Mouse (Mus musculus) embryonic facial prominence, embryonic 13.5 days (tissue): ENCODE measurements around the gene Zfp868. TPM values are rescaled to one million over a fixed set of nuclear protein-coding genes. Genes with fewer than 3 reads are reported as not detected.
A peak's percentile ranks its signal among the peaks of the same experiment; 100 is the strongest.
"Not testable (repeated sequence)": the region's sequence is repeated elsewhere in the genome, so short reads cannot be mapped to it uniquely, and the experiment has no call there.

ENCODE experiments used
- ATAC-seq: fragments of 200-750 bp; cut with Nextera tagmentation; 2 replicates; pipeline ENCODE4 v1.8.0; 2017; ENCODE audit warnings: low read depth; ENCODE audit not compliant: insufficient number of reproducible peaks, insufficient read depth, low FRiP score, low TSS enrichment
- H3K27ac ChIP-seq: fragments of 300-500 bp; sonication (generic); 2 replicates; pipeline ENCODE4 v1.5.1; 2015; ENCODE audit warnings: moderate library complexity, mild to moderate bottlenecking, inconsistent platforms
- H3K27me3 ChIP-seq: fragments of 300-500 bp; sonication (generic); 2 replicates; pipeline ENCODE4 v1.6.1; 2015; ENCODE audit warnings: mild to moderate bottlenecking, inconsistent platforms
- H3K36me3 ChIP-seq: fragments of 300-500 bp; sonication (generic); 2 replicates; pipeline ENCODE4 v1.6.1; 2015; ENCODE audit warnings: mild to moderate bottlenecking, inconsistent platforms
- H3K4me1 ChIP-seq: fragments of 300-500 bp; sonication (generic); 2 replicates; pipeline ENCODE4 v1.6.1; 2015; ENCODE audit warnings: inconsistent platforms
- H3K4me2 ChIP-seq: fragments of 300-500 bp; sonication (generic); 2 replicates; pipeline ENCODE4 v1.6.1; 2015; ENCODE audit warnings: moderate library complexity, mild to moderate bottlenecking, inconsistent platforms
- H3K4me3 ChIP-seq: fragments of 300-500 bp; sonication (generic); 2 replicates; pipeline ENCODE4 v1.5.1; 2015; ENCODE audit warnings: mild to moderate bottlenecking, inconsistent platforms
- H3K9ac ChIP-seq: fragments of 300-500 bp; sonication (generic); 2 replicates; pipeline ENCODE4 v1.6.1; 2015; ENCODE audit warnings: mild to moderate bottlenecking, inconsistent platforms
- H3K9me3 ChIP-seq: fragments of 300-500 bp; sonication (generic); 2 replicates; pipeline ENCODE4 v1.6.1; 2016; ENCODE audit warnings: inconsistent platforms
- WGBS: fragments of 180-500 bp; shearing (Covaris S2); methylation state at CpG from one replicate; pipeline ENCODE4 v1.1.7; 2015; ENCODE audit warnings: mixed read lengths; 5-methylcytosine and 5-hydroxymethylcytosine counted together
- polyA plus RNA-seq: library from polyadenylated mRNA; unstranded; fragments of >200 nt; fragmentation: Nextera tagmentation; extraction: Ambion mirVana; gene quantifications from 2 replicates; pipeline ENCODE4 v1.2.1, GENCODE M21; 2015

The Zfp868 gene
- 27.6 and 30.4 TPM in 2 replicates for polyA plus RNA-seq

DNA sequence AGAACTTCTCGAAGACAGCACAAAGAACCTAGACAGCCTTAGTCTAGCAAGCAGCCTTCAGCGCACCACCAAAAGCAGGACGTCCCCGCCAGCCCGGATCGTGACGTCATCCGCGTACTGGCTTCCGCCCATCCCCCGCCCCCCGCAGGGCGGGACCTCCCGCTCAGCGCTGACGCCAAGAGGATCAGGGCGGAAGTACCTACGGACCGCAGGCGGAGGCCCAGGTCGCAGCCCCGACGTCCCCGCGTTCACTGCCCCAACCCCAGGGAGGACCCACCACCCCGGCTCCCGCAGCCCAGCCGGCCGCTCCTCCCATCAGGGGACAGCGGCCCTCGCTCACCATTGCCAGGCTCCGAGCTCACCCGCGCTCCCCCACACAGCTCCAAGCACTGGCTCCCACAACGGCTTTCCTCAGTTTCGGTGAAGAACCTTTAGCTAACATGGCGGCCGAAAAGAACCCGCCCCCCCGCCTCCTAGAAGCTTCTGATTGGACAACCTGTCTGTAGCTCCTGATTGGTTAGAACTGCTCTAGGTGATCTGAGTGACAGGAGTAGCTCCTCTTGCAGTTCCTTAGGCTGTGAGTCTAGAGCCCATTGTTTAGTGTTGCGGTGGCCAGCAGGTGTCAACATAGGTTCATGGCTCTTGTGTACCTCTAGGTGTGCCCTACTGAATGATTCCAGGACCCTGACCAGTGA lies at the start of gene Zfp868:
Gene Zfp868, minus strand, starts transcription at position 454 of the 695 bp plus-strand sequence.
- H3K4me3 ChIP-seq = peak within 1 kb of the TSS; percentile 76
- no peaks in the 10 kb centered on the region for H3K9me3 ChIP-seq
- peaks cover 11% of the 10 kb centered on the region for H3K4me1 ChIP-seq
- H3K4me2 ChIP-seq = peak within 1 kb of the TSS; percentile 60
- WGBS = under 1% methylated on average over 41 of the region's 41 CpGs
- peak within 1 kb of the TSS; percentile 94 for H3K9ac ChIP-seq
- peak within 1 kb of the TSS; percentile 98 for H3K27ac ChIP-seq
- peak; percentile 100 for ATAC-seq
- H3K27me3 ChIP-seq = no peaks in the 10 kb centered on the region
- no peaks in the 10 kb centered on the region for H3K36me3 ChIP-seq

DNA sequence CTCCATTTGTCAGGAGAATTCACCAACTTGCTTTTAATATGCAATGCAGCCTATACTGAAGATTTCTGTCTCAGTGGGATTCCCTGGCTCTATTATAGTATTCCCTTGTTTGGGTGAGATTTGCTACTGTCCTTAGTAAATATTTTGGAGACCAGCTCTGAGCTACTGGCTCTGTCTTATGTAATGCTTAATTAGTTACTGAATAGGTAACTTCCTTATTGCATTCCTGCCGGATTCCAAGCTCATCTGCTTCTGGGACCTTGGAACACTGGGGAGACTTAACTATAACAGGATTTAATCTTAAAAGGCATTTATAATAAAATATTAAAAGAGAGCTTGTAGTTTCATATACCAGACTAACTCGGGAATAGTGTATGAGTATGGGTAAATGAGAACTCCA lies 39.7 kb upstream of the Zfp868 start:
- not testable (repeated sequence) for H3K9ac ChIP-seq, H3K4me1 ChIP-seq, H3K27me3 ChIP-seq, ATAC-seq, H3K4me2 ChIP-seq, H3K27ac ChIP-seq, H3K4me3 ChIP-seq
- H3K36me3 ChIP-seq = peaks cover 32% of the 10 kb centered on the region
- peaks cover 10% of the 10 kb centered on the region; the same call in 1 of the 2 replicates for H3K9me3 ChIP-seq
- WGBS = 73% methylated on average over 2 of the region's 2 CpGs

DNA sequence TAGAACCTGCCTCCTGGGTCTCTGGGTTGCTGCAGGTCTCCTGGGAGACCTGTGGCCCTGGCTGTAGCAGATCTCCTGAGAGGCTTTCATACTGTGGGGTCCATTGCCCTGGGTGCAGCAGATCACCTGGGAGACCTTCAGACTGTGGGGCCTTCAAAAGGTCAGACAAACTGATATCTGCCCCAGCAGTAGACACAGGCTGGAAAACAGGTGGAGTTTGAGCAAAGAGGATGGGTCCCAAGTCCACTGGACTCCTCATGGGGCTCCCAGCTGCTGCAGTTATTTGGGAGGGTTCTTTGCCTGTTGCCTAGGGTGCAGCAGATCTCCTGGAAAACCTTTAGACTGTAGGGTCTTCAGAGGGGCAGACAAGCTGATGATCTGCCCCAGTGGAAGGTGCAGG lies 35.9 kb upstream of the Zfp868 start:
- no peak overlapping the region for H3K9ac ChIP-seq
- peaks cover 7% of the 10 kb centered on the region for H3K9me3 ChIP-seq
- no peak overlapping the region for H3K4me3 ChIP-seq
- no peaks in the 10 kb centered on the region for H3K27me3 ChIP-seq
- no peak overlapping the region for H3K27ac ChIP-seq
- ATAC-seq = no peak
- H3K4me2 ChIP-seq = no peak overlapping the region
- H3K4me1 ChIP-seq = no peaks in the 10 kb centered on the region
- peaks cover 47% of the 10 kb centered on the region for H3K36me3 ChIP-seq

DNA sequence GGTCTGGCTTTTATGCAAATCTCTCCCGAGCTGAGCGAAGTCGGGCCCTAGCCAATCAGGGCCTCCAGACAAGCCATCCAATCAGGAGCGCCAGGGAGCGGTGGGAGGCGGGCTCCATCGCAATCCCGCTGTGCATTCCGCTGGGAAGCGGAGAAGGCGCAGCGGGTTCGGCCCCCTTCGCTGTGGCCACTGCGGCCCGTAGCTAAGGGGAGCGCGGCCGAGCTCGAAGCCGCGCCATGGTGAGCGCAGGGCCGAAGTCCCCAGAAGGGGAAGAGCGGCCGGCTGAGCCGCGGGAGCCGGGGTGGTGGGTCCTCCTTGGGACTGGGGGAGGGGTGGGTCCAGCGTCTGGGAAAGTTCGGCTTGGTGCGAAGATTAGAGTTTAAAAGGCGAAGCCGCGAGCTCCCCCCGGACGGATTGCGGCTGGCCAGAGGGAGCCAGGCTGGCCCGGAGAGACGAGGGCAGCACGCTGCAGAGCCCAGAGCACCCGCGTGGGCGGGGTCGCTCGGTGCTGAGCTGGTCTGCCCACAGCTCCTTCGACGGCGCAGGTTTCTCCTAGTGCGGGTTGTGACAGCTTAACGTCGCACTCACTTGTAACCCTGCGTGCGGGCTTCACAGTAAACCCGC lies 29.1 kb upstream of the Zfp868 start, which contains the start of gene Zfp964:
Gene Zfp964, plus strand, starts transcription at position 122 of the 624 bp plus-strand sequence.
- WGBS = under 1% methylated on average over 55 of the region's 55 CpGs
- peak within 1 kb of the TSS; percentile 85 for H3K9ac ChIP-seq
- 0 out of 2 replicates have a peak, but pooled peaks cover 7% of the 10 kb centered on the region for H3K4me1 ChIP-seq
- H3K4me3 ChIP-seq = peak within 1 kb of the TSS; percentile 69
- H3K9me3 ChIP-seq = no peaks in the 10 kb centered on the region
- H3K36me3 ChIP-seq = peaks cover 9% of the 10 kb centered on the region
- peak; percentile 99 for ATAC-seq
- peak within 1 kb of the TSS; percentile 87 for H3K4me2 ChIP-seq
- peaks cover 4% of the 10 kb centered on the region; the same call in 1 of the 2 replicates for H3K27me3 ChIP-seq
- peak within 1 kb of the TSS; percentile 86 for H3K27ac ChIP-seq

DNA sequence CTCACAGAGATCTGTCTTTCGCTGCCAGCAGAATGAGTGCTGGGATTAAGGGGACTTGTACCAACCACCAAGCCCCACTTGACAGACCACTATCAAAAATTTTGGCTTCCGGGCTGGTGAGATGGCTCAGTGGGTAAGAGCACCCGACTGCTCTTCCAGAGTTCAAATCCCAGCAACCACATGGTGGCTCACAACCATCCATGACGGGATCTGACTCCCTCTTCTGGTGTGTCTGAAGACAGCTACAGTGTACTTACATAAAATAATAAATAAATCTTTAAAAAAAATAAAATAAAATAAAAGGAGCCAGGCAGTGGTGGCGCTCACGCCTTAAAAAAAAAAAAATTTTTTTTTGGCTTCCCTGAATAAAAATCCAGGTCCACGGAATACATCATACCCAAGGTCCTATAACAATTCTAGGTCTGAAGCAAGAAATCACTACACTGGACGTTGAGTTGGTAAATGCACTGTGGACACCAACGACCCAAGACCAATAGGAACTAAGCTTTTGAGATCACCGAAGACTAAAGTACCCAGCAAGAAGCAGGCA lies 28.5 kb upstream of the Zfp868 start:
- no peak overlapping the region; the same call in 1 of the 2 replicates for H3K27ac ChIP-seq
- no peak for ATAC-seq

DNA sequence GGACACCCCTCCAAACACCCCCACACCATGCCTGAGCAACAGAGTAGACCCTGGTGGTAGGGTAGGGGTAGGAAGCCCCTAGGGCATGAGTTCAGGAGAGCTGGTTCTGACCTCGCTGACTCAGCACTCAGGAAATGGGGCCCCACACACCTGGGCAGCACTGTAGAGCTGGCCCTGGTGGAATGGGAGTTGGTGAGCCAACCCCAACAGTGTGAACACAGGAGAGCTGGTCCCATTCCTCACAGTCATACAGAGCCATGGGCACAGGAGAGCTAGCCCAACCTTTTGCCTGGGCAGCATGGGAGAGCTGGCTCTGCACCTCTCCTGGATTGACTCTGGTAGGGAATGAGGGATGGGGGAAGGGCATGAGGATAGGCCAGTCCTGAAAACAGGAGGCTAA lies 7.3 kb downstream of the Zfp868 start:
- H3K36me3 ChIP-seq = peaks cover 49% of the 10 kb centered on the region
- no peak overlapping the region for H3K4me2 ChIP-seq
- H3K27ac ChIP-seq = no peak overlapping the region
- no peaks in the 10 kb centered on the region for H3K9me3 ChIP-seq
- no peak overlapping the region for H3K9ac ChIP-seq
- H3K27me3 ChIP-seq = no peaks in the 10 kb centered on the region
- 83% methylated on average over 1 of the region's 1 CpGs for WGBS
- no peaks in the 10 kb centered on the region for H3K4me1 ChIP-seq
- no peak overlapping the region for H3K4me3 ChIP-seq
- no peak for ATAC-seq

More for the DNA sequence above, 28.5 kb upstream of the Zfp868 start:
- 0 out of 2 replicates have a peak, but pooled peaks cover 7% of the 10 kb centered on the region for H3K4me1 ChIP-seq
- 44% methylated on average over 10 of the region's 10 CpGs for WGBS
- H3K9me3 ChIP-seq = no peaks in the 10 kb centered on the region
- peak overlapping the region; percentile 87 for H3K4me2 ChIP-seq
- peaks cover 4% of the 10 kb centered on the region; the same call in 1 of the 2 replicates for H3K27me3 ChIP-seq
- H3K9ac ChIP-seq = no peak overlapping the region
- peak overlapping the region; percentile 69 for H3K4me3 ChIP-seq
- 0 out of 2 replicates have a peak, but pooled peaks cover 3% of the 10 kb centered on the region for H3K36me3 ChIP-seq

DNA sequence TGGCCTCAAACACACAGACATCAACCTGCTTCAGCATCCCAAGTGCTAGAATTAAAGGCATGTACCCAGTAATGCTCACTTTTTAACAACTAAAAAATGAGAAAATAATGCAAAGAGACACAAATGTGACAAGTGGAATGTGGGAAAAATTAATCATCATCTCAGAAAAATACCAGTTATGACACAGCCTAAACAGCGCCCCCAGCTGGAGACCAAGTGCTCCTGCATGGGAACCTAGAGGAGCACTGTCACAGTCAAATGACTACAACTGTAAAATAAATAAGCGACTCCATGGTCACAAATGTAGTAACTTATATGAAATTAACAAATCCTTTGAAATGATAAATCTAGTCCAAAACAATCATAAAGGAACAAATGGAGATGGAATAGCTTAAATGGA lies 10.7 kb downstream of the Zfp868 start:
- 59% methylated on average over 2 of the region's 2 CpGs for WGBS
- Histone ChIP-seq H3K9ac (no peak overlapping the region), H3K27me3 (no peaks in the 10 kb centered on the region), H3K4me1 (no peaks in the 10 kb centered on the region), H3K27ac (no peak overlapping the region), H3K9me3 (no peaks in the 10 kb centered on the region), H3K4me2 (no peak overlapping the region), H3K36me3 (peaks cover 80% of the 10 kb centered on the region), H3K4me3 (no peak overlapping the region)
- no peak for ATAC-seq

DNA sequence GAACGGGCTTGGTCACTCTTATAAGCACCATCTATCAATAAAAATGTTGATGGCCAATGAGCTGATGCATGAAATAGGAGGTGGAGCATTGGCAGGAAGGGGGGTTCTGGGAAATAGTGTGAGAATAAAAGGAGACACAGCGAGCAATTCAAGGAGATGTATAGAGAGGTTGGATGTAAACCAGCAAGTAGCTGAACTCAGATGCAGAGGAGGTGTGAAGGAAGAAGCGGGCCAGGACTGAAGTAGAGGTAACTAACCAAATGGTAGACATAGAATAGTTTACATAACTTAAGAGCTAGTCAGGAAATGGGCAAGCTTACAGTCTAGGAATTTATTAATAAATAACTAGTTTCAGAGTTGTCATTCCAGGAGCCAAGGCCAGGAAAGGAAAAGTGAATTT lies 27.8 kb downstream of the Zfp868 start:
- not testable (repeated sequence) for H3K27ac ChIP-seq, H3K9me3 ChIP-seq, H3K9ac ChIP-seq, ATAC-seq, H3K27me3 ChIP-seq, H3K4me2 ChIP-seq, H3K36me3 ChIP-seq, H3K4me3 ChIP-seq, H3K4me1 ChIP-seq
- 93% methylated on average over 3 of the region's 3 CpGs for WGBS

DNA sequence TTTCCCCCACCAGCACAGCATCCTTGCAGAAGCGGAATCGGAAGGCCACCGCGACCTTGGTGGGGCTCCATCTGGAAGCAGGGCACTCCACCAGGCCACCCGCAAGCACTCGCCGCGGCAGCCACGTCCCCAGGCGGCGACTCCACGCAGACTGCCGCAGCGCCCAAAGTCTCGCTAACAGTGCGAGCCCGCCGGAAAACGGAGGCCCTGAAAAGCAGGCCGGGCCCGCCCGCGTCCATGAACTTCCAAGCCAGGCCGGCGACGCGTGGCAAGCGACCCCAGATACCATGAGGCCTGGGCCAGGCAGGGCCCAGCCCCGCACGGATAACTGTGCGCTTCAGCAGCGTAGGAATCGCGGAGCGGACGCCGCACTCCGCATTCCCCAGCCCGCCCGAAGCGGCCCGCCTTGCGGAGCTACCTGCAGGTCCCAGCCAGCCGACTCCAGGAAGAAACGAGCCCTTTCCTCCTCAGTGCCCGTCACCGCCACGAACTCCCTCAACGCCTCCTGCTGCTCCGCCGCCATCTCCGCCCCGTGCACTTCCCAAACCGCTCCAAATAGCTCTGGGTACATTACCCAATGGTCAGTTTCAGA lies 40.6 kb downstream of the Zfp868 start:
- Histone ChIP-seq H3K27me3 (0 out of 2 replicates have a peak, but pooled peaks cover 4% of the 10 kb centered on the region), H3K9ac (peak overlapping the region; percentile 82), H3K9me3 (no peaks in the 10 kb centered on the region), H3K4me3 (peak overlapping the region; percentile 50), H3K36me3 (no peaks in the 10 kb centered on the region), H3K4me2 (peak overlapping the region; percentile 72), H3K4me1 (peaks cover 5% of the 10 kb centered on the region; the same call in 1 of the 2 replicates), H3K27ac (no peak overlapping the region; the same call in 1 of the 2 replicates)
- ATAC-seq = 0 out of 2 replicates have a peak, but pooled peaks have one; percentile 37
- WGBS = under 1% methylated on average over 54 of the region's 54 CpGs

DNA sequence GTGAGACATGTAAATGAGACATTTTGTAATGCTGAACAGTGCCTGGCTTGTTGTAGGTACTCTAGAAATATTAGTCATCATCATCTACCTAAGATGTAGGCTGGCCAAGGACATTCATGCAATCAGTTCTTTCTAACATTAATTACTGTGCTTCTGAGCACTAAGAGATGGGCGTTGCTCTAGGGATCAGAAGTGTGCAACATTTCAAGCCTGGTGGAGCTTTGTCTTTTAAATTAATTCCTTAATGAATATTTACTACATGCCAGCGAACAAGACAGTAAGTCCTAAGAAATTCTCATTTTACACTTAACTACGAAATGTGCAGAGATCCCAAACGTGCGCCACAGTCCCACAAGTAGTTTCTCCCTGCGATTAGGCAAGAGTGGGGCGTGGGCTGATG lies 41.1 kb downstream of the Zfp868 start:
- H3K4me3 ChIP-seq = peak overlapping the region; percentile 50
- H3K4me1 ChIP-seq, H3K9me3 ChIP-seq, H3K27me3 ChIP-seq, H3K27ac ChIP-seq, ATAC-seq, H3K36me3 ChIP-seq: not testable (repeated sequence)
- H3K4me2 ChIP-seq = peak overlapping the region; percentile 72
- 15% methylated on average over 7 of the region's 7 CpGs for WGBS
- H3K9ac ChIP-seq = peak overlapping the region; percentile 82
